Mouse (Mus musculus): ENCODE measurements around the gene Kcnk13. TPM values are rescaled to one million over a fixed set of nuclear protein-coding genes. Genes with fewer than 3 reads are reported as not detected.

Kcnk13 gene
- polyA plus RNA-seq (2012; rRNA removed), result 0.20 and 0.38 TPM in 2 replicates

DNA sequence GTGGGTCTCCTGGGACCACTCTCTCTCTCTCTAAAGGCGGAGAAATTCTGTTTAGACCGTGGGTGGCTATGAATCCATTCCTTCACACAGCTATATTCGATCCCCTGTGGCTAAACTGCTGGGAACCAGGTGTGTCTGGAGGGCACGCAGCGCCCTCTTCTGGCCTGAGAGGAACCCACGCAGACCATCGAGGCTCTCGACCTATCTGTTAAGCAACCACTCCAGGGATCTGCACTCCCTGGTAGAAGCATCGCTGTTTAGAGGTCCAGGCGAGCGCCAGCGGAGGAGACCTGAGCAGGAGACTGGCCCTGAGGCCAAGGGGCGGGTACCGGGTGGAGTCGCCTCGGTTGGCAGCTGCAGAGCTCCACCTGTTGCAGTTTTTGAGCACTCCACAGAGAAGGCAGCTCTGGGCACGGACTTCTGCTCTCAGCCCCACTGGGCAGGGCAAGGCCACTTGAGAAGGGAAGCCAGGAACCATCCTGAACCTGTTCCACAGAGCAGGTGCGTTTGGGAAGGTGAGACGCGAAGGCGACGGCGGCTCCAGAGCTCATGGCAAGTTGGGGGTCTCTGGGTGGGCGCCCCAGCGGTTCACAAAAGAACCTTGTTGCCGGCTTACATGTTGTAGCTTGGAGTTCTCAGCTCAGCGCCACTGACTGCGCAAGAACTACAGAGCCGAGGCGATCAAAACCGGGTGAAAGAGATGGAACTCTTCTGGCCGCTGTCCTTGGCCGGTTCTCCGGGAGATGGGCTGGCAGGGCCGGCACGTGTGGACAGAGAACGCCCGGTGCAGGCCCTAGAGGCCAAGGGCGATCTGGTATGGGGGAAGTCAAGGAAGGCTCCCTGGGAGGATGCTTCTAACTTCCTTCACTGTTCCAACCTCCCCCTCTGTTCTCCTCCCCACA is at the start of gene Kcnk13:
TSS of gene Kcnk13 (plus strand) at position 199 of the 902 bp plus-strand sequence.
- Histone ChIP-seq H3K36me3 (ENCODE audit: control insufficient read depth, insufficient read depth, low read length) (no peaks in the 10 kb centered on the region), H3K4me1 (ENCODE audit: control insufficient read depth, insufficient read depth, insufficient read length, low read length) (peaks cover 9% of the 10 kb centered on the region), H3K27me3 (ENCODE audit: control insufficient read depth, insufficient read depth, low read length) (peaks cover 34% of the 10 kb centered on the region), H3K27ac (ENCODE audit: insufficient read depth, low read depth, low read length) (no peak within 1 kb of the TSS), H3K4me3 (ENCODE audit: low read depth, low read length) (peak within 1 kb of the TSS; percentile 55)
- TF ChIP-seq CTCF (IDR thresholded peaks at IDR 0.05; ENCODE audit: extremely low read depth, insufficient read length, insufficient replicate concordance, low read depth, low read length), result peak; percentile 84
- TF ChIP-seq POLR2A (IDR thresholded peaks at IDR 0.05; ENCODE audit: low read depth, low read length), result no peak
- WGBS, result 2% methylated on average over 39 of the region's 39 CpGs

DNA sequence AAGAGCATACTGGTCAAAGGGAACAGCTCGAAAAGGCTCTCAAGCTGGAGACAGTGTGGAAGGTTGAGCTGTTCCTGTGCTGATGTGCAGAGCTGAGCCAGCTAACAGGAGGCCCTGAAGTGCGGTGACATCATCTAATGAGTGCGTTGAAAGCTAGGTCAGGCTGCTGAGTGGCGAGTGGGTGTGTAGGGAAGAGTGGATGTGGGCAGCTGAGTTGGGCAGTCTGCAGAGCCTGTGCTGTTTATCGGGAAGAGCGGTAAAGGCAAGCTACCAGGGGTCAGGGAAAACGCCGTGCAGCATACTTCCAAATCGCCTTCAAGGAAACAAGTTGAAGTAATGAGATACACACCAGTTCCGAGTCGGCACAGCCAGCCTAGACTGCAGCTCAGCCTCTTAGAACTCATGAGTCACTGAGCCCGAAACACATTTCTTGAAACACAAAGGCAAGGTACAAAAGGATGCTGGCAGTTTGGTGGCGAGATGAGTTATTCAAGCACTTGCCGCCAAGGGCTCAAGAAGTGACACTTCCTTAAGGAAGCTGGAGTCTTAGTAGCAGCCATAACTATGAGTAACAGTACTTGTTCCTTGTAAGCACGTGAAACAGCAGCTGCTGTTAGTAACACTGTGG is 46.4 kb upstream of the Kcnk13 start:
- H3K27me3 ChIP-seq (ENCODE audit: control insufficient read depth, insufficient read depth, low read length), result no peaks in the 10 kb centered on the region
- H3K36me3 ChIP-seq (ENCODE audit: control insufficient read depth, insufficient read depth, low read length), result no peaks in the 10 kb centered on the region
- TF ChIP-seq CTCF (IDR thresholded peaks at IDR 0.05; ENCODE audit: extremely low read depth, insufficient read length, insufficient replicate concordance, low read depth, low read length) (no peak), POLR2A (IDR thresholded peaks at IDR 0.05; ENCODE audit: low read depth, low read length) (no peak)
- no peaks in the 10 kb centered on the region for H3K4me1 ChIP-seq (ENCODE audit: control insufficient read depth, insufficient read depth, insufficient read length, low read length)
- no peak overlapping the region for H3K27ac ChIP-seq (ENCODE audit: insufficient read depth, low read depth, low read length)
- H3K4me3 ChIP-seq (ENCODE audit: low read depth, low read length), result no peak overlapping the region
- WGBS, result 90% methylated on average over 15 of the region's 15 CpGs

- 82% methylated on average over 3 of the region's 3 CpGs for WGBS
- no peak for TF ChIP-seq CTCF (IDR thresholded peaks at IDR 0.05; ENCODE audit: extremely low read depth, insufficient read length, insufficient replicate concordance, low read depth, low read length)
- no peaks in the 10 kb centered on the region for H3K36me3 ChIP-seq (ENCODE audit: control insufficient read depth, insufficient read depth, low read length)
- no peaks in the 10 kb centered on the region for H3K27me3 ChIP-seq (ENCODE audit: control insufficient read depth, insufficient read depth, low read length)
- no peaks in the 10 kb centered on the region for H3K4me1 ChIP-seq (ENCODE audit: control insufficient read depth, insufficient read depth, insufficient read length, low read length)
- no peak overlapping the region for H3K27ac ChIP-seq (ENCODE audit: insufficient read depth, low read depth, low read length)
- no peak overlapping the region for H3K4me3 ChIP-seq (ENCODE audit: low read depth, low read length)
Observed at GRCm38 (mm10) chr12:99919636-99920035, 44.7 kb upstream of the Kcnk13 start.

GRCm38 (mm10) chr12:99921045-99921444 is 43.3 kb upstream of the Kcnk13 start:
- WGBS, result 92% methylated on average over 3 of the region's 3 CpGs
- no peak overlapping the region for H3K4me3 ChIP-seq (ENCODE audit: low read depth, low read length)
- no peaks in the 10 kb centered on the region for H3K36me3 ChIP-seq (ENCODE audit: control insufficient read depth, insufficient read depth, low read length)
- TF ChIP-seq CTCF (IDR thresholded peaks at IDR 0.05; ENCODE audit: extremely low read depth, insufficient read length, insufficient replicate concordance, low read depth, low read length), result no peak
- TF ChIP-seq POLR2A (IDR thresholded peaks at IDR 0.05; ENCODE audit: low read depth, low read length), result no peak
- no peaks in the 10 kb centered on the region for H3K4me1 ChIP-seq (ENCODE audit: control insufficient read depth, insufficient read depth, insufficient read length, low read length)
- H3K27ac ChIP-seq (ENCODE audit: insufficient read depth, low read depth, low read length), result no peak overlapping the region
- H3K27me3 ChIP-seq (ENCODE audit: control insufficient read depth, insufficient read depth, low read length), result no peaks in the 10 kb centered on the region

GRCm38 (mm10) chr12:99923131-99923606 is 41.1 kb upstream of the Kcnk13 start:
- TF ChIP-seq POLR2A (IDR thresholded peaks at IDR 0.05; ENCODE audit: low read depth, low read length), result no peak
- no peak for TF ChIP-seq CTCF (IDR thresholded peaks at IDR 0.05; ENCODE audit: extremely low read depth, insufficient read length, insufficient replicate concordance, low read depth, low read length)

GRCm38 (mm10) chr12:99923703-99924102 is 40.6 kb upstream of the Kcnk13 start:
- Histone ChIP-seq H3K4me3 (ENCODE audit: low read depth, low read length) (no peak overlapping the region), H3K27me3 (ENCODE audit: control insufficient read depth, insufficient read depth, low read length) (no peaks in the 10 kb centered on the region), H3K36me3 (ENCODE audit: control insufficient read depth, insufficient read depth, low read length) (no peaks in the 10 kb centered on the region), H3K27ac (ENCODE audit: insufficient read depth, low read depth, low read length) (no peak overlapping the region), H3K4me1 (ENCODE audit: control insufficient read depth, insufficient read depth, insufficient read length, low read length) (no peaks in the 10 kb centered on the region)
- no peak for TF ChIP-seq POLR2A (IDR thresholded peaks at IDR 0.05; ENCODE audit: low read depth, low read length)
- no peak for TF ChIP-seq CTCF (IDR thresholded peaks at IDR 0.05; ENCODE audit: extremely low read depth, insufficient read length, insufficient replicate concordance, low read depth, low read length)
- 88% methylated on average over 5 of the region's 5 CpGs for WGBS

More at GRCm38 (mm10) chr12:99923131-99923606, 41.1 kb upstream of the Kcnk13 start:
- H3K36me3 ChIP-seq (ENCODE audit: control insufficient read depth, insufficient read depth, low read length), result no peaks in the 10 kb centered on the region
- H3K27ac ChIP-seq (ENCODE audit: insufficient read depth, low read depth, low read length), result no peak overlapping the region
- WGBS, result 78% methylated on average over 5 of the region's 5 CpGs
- no peaks in the 10 kb centered on the region for H3K4me1 ChIP-seq (ENCODE audit: control insufficient read depth, insufficient read depth, insufficient read length, low read length)
- H3K27me3 ChIP-seq (ENCODE audit: control insufficient read depth, insufficient read depth, low read length), result no peaks in the 10 kb centered on the region
- no peak overlapping the region for H3K4me3 ChIP-seq (ENCODE audit: low read depth, low read length)

- no peak for TF ChIP-seq CTCF (IDR thresholded peaks at IDR 0.05; ENCODE audit: extremely low read depth, insufficient read length, insufficient replicate concordance, low read depth, low read length)
- no peak for TF ChIP-seq POLR2A (IDR thresholded peaks at IDR 0.05; ENCODE audit: low read depth, low read length)
- no peaks in the 10 kb centered on the region for H3K36me3 ChIP-seq (ENCODE audit: control insufficient read depth, insufficient read depth, low read length)
- WGBS, result 92% methylated on average over 7 of the region's 7 CpGs
- H3K27ac ChIP-seq (ENCODE audit: insufficient read depth, low read depth, low read length), result no peak overlapping the region
- no peak overlapping the region for H3K4me3 ChIP-seq (ENCODE audit: low read depth, low read length)
- H3K27me3 ChIP-seq (ENCODE audit: control insufficient read depth, insufficient read depth, low read length), result no peaks in the 10 kb centered on the region
- H3K4me1 ChIP-seq (ENCODE audit: control insufficient read depth, insufficient read depth, insufficient read length, low read length), result no peaks in the 10 kb centered on the region
Observed at GRCm38 (mm10) chr12:99928311-99928710, 36.0 kb upstream of the Kcnk13 start.

Data from small intestine, adult 2 months (tissue).